Mouse (Mus musculus): ENCODE data around the gene Desi1. TPM values are rescaled to one million over a fixed set of nuclear protein-coding genes. Genes with fewer than 3 reads are reported as not detected.

The Desi1 gene
- polyA plus RNA-seq, 1 experiment from 2014 or later, result 23.0 TPM

- Histone ChIP-seq H3K36me3 (no peaks in the 10 kb centered on the region), H3K9me3 (no peaks in the 10 kb centered on the region), H3K4me3 (replicated peaks) (peak overlapping the region; percentile 79), H3K9ac (no peak overlapping the region), H3K4me1 (peaks cover 5% of the 10 kb centered on the region), H3K27me3 (replicated peaks) (no peaks in the 10 kb centered on the region), H3K4me2 (peak overlapping the region; percentile 100), H3K27ac (no peak overlapping the region)
- 2% methylated on average over 7 of the region's 8 CpGs for WGBS
- peak; percentile 54 for ATAC-seq (ENCODE audit: insufficient read depth, low FRiP score, low read depth)
These were observed 72.6 kb downstream of the Desi1 start for GRCm38 (mm10) chr15:81961078-81961451.

GRCm38 (mm10) chr15:81960171-81961077, 73.2 kb downstream of the Desi1 start, which contains the start of gene Pmm1:
Gene Pmm1 (minus strand): TSS chr15:81960930.
- Histone ChIP-seq H3K9me3 (no peaks in the 10 kb centered on the region), H3K9ac (peak within 1 kb of the TSS; percentile 68), H3K27ac (peak within 1 kb of the TSS; percentile 85), H3K4me1 (peaks cover 5% of the 10 kb centered on the region), H3K36me3 (peaks cover 3% of the 10 kb centered on the region; the same call in 1 of the 2 replicates), H3K4me3 (replicated peaks) (peak within 1 kb of the TSS; percentile 79), H3K4me2 (peak within 1 kb of the TSS; percentile 100), H3K27me3 (replicated peaks) (no peaks in the 10 kb centered on the region)
- WGBS, result under 1% methylated on average over 77 of the region's 77 CpGs
- peak; percentile 97 for ATAC-seq (ENCODE audit: insufficient read depth, low FRiP score, low read depth)

- Histone ChIP-seq H3K27me3 (replicated peaks) (no peaks in the 10 kb centered on the region), H3K4me1 (peaks cover 5% of the 10 kb centered on the region), H3K4me2 (no peak overlapping the region), H3K4me3 (replicated peaks) (no peak overlapping the region), H3K9me3 (no peaks in the 10 kb centered on the region), H3K9ac (no peak overlapping the region), H3K36me3 (peaks cover 7% of the 10 kb centered on the region; the same call in 1 of the 2 replicates), H3K27ac (no peak overlapping the region)
- 85% methylated on average over 3 of the region's 3 CpGs for WGBS
- no peak for ATAC-seq (ENCODE audit: insufficient read depth, low FRiP score, low read depth)
These were observed 74.8 kb downstream of the Desi1 start for GRCm38 (mm10) chr15:81958906-81959305.

- no peaks in the 10 kb centered on the region for H3K9me3 ChIP-seq
- H3K27ac ChIP-seq, result no peak overlapping the region
- 79% methylated on average over 11 of the region's 11 CpGs for WGBS
- no peak overlapping the region for H3K9ac ChIP-seq
- H3K4me3 ChIP-seq (replicated peaks), result no peak overlapping the region
- no peaks in the 10 kb centered on the region for H3K27me3 ChIP-seq (replicated peaks)
- peaks cover 5% of the 10 kb centered on the region for H3K4me1 ChIP-seq
- no peak for ATAC-seq (ENCODE audit: insufficient read depth, low FRiP score, low read depth)
- no peak overlapping the region for H3K4me2 ChIP-seq
- H3K36me3 ChIP-seq, result peaks cover 7% of the 10 kb centered on the region; the same call in 1 of the 2 replicates
These were observed 76.1 kb downstream of the Desi1 start for GRCm38 (mm10) chr15:81957598-81957997.

- Histone ChIP-seq H3K4me3 (replicated peaks) (no peak overlapping the region), H3K36me3 (peaks cover 7% of the 10 kb centered on the region; the same call in 1 of the 2 replicates), H3K27ac (no peak overlapping the region), H3K4me2 (no peak overlapping the region), H3K9ac (no peak overlapping the region), H3K9me3 (no peaks in the 10 kb centered on the region), H3K27me3 (replicated peaks) (no peaks in the 10 kb centered on the region), H3K4me1 (peaks cover 5% of the 10 kb centered on the region)
- no peak for ATAC-seq (ENCODE audit: insufficient read depth, low FRiP score, low read depth)
- 55% methylated on average over 8 of the region's 8 CpGs for WGBS
These were observed 77.2 kb downstream of the Desi1 start for GRCm38 (mm10) chr15:81956457-81956856.

- peaks cover 3% of the 10 kb centered on the region for H3K4me1 ChIP-seq
- H3K4me3 ChIP-seq (replicated peaks), result no peak overlapping the region
- H3K4me2 ChIP-seq, result no peak overlapping the region
- no peak overlapping the region for H3K9ac ChIP-seq
- H3K36me3 ChIP-seq, result peaks cover 7% of the 10 kb centered on the region; the same call in 1 of the 2 replicates
- no peak for ATAC-seq (ENCODE audit: insufficient read depth, low FRiP score, low read depth)
- H3K9me3 ChIP-seq, result no peaks in the 10 kb centered on the region
- no peak overlapping the region for H3K27ac ChIP-seq
- no peaks in the 10 kb centered on the region for H3K27me3 ChIP-seq (replicated peaks)
- 93% methylated on average over 15 of the region's 15 CpGs for WGBS
These were observed 78.2 kb downstream of the Desi1 start for GRCm38 (mm10) chr15:81955414-81955813.

GRCm38 (mm10) chr15:81954716-81955115, 78.9 kb downstream of the Desi1 start:
- no peak overlapping the region for H3K4me2 ChIP-seq
- no peak overlapping the region for H3K4me3 ChIP-seq (replicated peaks)
- no peak overlapping the region for H3K9ac ChIP-seq
- H3K36me3 ChIP-seq, result peaks cover 7% of the 10 kb centered on the region; the same call in 1 of the 2 replicates
- ATAC-seq (ENCODE audit: insufficient read depth, low FRiP score, low read depth), result no peak
- H3K27me3 ChIP-seq (replicated peaks), result no peaks in the 10 kb centered on the region
- 91% methylated on average over 6 of the region's 6 CpGs for WGBS
- no peaks in the 10 kb centered on the region for H3K4me1 ChIP-seq
- no peaks in the 10 kb centered on the region for H3K9me3 ChIP-seq
- H3K27ac ChIP-seq, result no peak overlapping the region

GRCm38 (mm10) chr15:81954151-81954583, 79.5 kb downstream of the Desi1 start:
- H3K9me3 ChIP-seq, result no peaks in the 10 kb centered on the region
- no peak overlapping the region for H3K4me2 ChIP-seq
- ATAC-seq (ENCODE audit: insufficient read depth, low FRiP score, low read depth), result no peak
- WGBS, result 95% methylated on average over 9 of the region's 9 CpGs
- no peak overlapping the region for H3K4me3 ChIP-seq (replicated peaks)
- no peak overlapping the region for H3K27ac ChIP-seq
- H3K4me1 ChIP-seq, result no peaks in the 10 kb centered on the region
- no peaks in the 10 kb centered on the region for H3K27me3 ChIP-seq (replicated peaks)
- peaks cover 7% of the 10 kb centered on the region; the same call in 1 of the 2 replicates for H3K36me3 ChIP-seq
- H3K9ac ChIP-seq, result no peak overlapping the region

- H3K9ac ChIP-seq, result no peak overlapping the region
- no peak overlapping the region for H3K27ac ChIP-seq
- no peak overlapping the region for H3K4me3 ChIP-seq (replicated peaks)
- no peak for ATAC-seq (ENCODE audit: insufficient read depth, low FRiP score, low read depth)
- peaks cover 7% of the 10 kb centered on the region; the same call in 1 of the 2 replicates for H3K36me3 ChIP-seq
- no peaks in the 10 kb centered on the region for H3K9me3 ChIP-seq
- H3K4me1 ChIP-seq, result no peaks in the 10 kb centered on the region
- H3K27me3 ChIP-seq (replicated peaks), result no peaks in the 10 kb centered on the region
- WGBS, result 76% methylated on average over 4 of the region's 4 CpGs
- H3K4me2 ChIP-seq, result no peak overlapping the region
These were observed 81.4 kb downstream of the Desi1 start for GRCm38 (mm10) chr15:81952310-81952709.

- Histone ChIP-seq H3K36me3 (peaks cover 11% of the 10 kb centered on the region; the same call in 1 of the 2 replicates), H3K27ac (no peak overlapping the region), H3K9ac (no peak overlapping the region), H3K27me3 (replicated peaks) (no peaks in the 10 kb centered on the region), H3K4me2 (no peak overlapping the region), H3K4me3 (replicated peaks) (no peak overlapping the region), H3K9me3 (no peaks in the 10 kb centered on the region), H3K4me1 (no peaks in the 10 kb centered on the region)
- 87% methylated on average over 9 of the region's 9 CpGs for WGBS
- ATAC-seq (ENCODE audit: insufficient read depth, low FRiP score, low read depth), result no peak
These were observed 82.5 kb downstream of the Desi1 start for GRCm38 (mm10) chr15:81951159-81951558.

GRCm38 (mm10) chr15:81950716-81951115, 82.9 kb downstream of the Desi1 start:
- 67% methylated on average over 5 of the region's 5 CpGs for WGBS
- no peak overlapping the region for H3K4me2 ChIP-seq
- no peak for ATAC-seq (ENCODE audit: insufficient read depth, low FRiP score, low read depth)
- H3K9ac ChIP-seq, result no peak overlapping the region
- no peak overlapping the region for H3K4me3 ChIP-seq (replicated peaks)
- H3K36me3 ChIP-seq, result peaks cover 11% of the 10 kb centered on the region; the same call in 1 of the 2 replicates
- H3K27ac ChIP-seq, result no peak overlapping the region
- no peaks in the 10 kb centered on the region for H3K9me3 ChIP-seq
- no peaks in the 10 kb centered on the region for H3K27me3 ChIP-seq (replicated peaks)
- H3K4me1 ChIP-seq, result no peaks in the 10 kb centered on the region

GRCm38 (mm10) chr15:81949476-81950131, 84.1 kb downstream of the Desi1 start:
- H3K9me3 ChIP-seq, result no peaks in the 10 kb centered on the region
- no peaks in the 10 kb centered on the region for H3K4me1 ChIP-seq
- no peak overlapping the region for H3K4me3 ChIP-seq (replicated peaks)
- 68% methylated on average over 11 of the region's 11 CpGs for WGBS
- ATAC-seq (ENCODE audit: insufficient read depth, low FRiP score, low read depth), result no peak
- no peak overlapping the region for H3K9ac ChIP-seq
- H3K27me3 ChIP-seq (replicated peaks), result no peaks in the 10 kb centered on the region
- no peak overlapping the region for H3K27ac ChIP-seq
- H3K36me3 ChIP-seq, result 0 out of 2 replicates have a peak, but pooled peaks cover 4% of the 10 kb centered on the region
- H3K4me2 ChIP-seq, result no peak overlapping the region
